Mouse (Mus musculus) lung, postnatal 10 days (tissue): ENCODE measurements around the gene Gm3072.
"Not testable (repeated sequence)": the region's sequence is repeated elsewhere in the genome, so short reads cannot be mapped to it uniquely, and the experiment has no call there.

Source experiments
- DNase-seq: peaks from one replicate; pipeline ENCODE4 v3.0.0; 2021

Gm3072 gene

GRCm38 (mm10) chr14:41624512-41624911 is at the start of gene Gm3072:
Gene Gm3072, minus strand, starts transcription at chr14:41624612.
- DNase-seq, result not testable (repeated sequence)

- DNase-seq, result not testable (repeated sequence)
Measured at GRCm38 (mm10) chr14:41648176-41648575, 23.8 kb upstream of the Gm3072 start.

- not testable (repeated sequence) for DNase-seq
Measured at GRCm38 (mm10) chr14:41646387-41646786, 22.0 kb upstream of the Gm3072 start, which contains the start of gene Gm3676. Gene Gm3676, minus strand, starts transcription at chr14:41646487.

GRCm38 (mm10) chr14:41630144-41630543 is 5.7 kb upstream of the Gm3072 start:
- not testable (repeated sequence) for DNase-seq

GRCm38 (mm10) chr14:41622535-41622934 is 1.9 kb downstream of the Gm3072 start:
- DNase-seq, result not testable (repeated sequence)

GRCm38 (mm10) chr14:41610690-41611089 is 13.7 kb downstream of the Gm3072 start:
- not testable (repeated sequence) for DNase-seq

GRCm38 (mm10) chr14:41600935-41601334 is 23.5 kb downstream of the Gm3072 start:
- DNase-seq, result not testable (repeated sequence)

- not testable (repeated sequence) for DNase-seq
Measured at GRCm38 (mm10) chr14:41586346-41586745, 38.1 kb downstream of the Gm3072 start.

GRCm38 (mm10) chr14:41572911-41573310 is 51.5 kb downstream of the Gm3072 start, which contains the start of gene 1700049E17Rik2:
Gene 1700049E17Rik2, plus strand, starts transcription at chr14:41573211.
- not testable (repeated sequence) for DNase-seq
